Mouse (Mus musculus): ENCODE data around the gene 4930442H23Rik. TPM values are rescaled to one million over a fixed set of nuclear protein-coding genes. Genes with fewer than 3 reads are reported as not detected.

Gene 4930442H23Rik
- polyA plus RNA-seq, 1 experiment = not detected

GRCm38 (mm10) chr10:81184765-81185164 is 1.1 kb upstream of the 4930442H23Rik start:
- no peak for TF ChIP-seq GATA1 (IDR thresholded peaks at IDR 0.05; ENCODE audit: low read length)

GRCm38 (mm10) chr10:81182336-81183333 is 1.0 kb downstream of the 4930442H23Rik start, which contains the start of gene Dapk3:
Gene Dapk3 (plus strand): TSS chr10:81183005.
- TF ChIP-seq GATA1 (IDR thresholded peaks at IDR 0.05; ENCODE audit: low read length) = no peak

- TF ChIP-seq GATA1 (IDR thresholded peaks at IDR 0.05; ENCODE audit: low read length) = no peak
Observed at GRCm38 (mm10) chr10:81180946-81181345, 2.7 kb downstream of the 4930442H23Rik start.

DNA sequence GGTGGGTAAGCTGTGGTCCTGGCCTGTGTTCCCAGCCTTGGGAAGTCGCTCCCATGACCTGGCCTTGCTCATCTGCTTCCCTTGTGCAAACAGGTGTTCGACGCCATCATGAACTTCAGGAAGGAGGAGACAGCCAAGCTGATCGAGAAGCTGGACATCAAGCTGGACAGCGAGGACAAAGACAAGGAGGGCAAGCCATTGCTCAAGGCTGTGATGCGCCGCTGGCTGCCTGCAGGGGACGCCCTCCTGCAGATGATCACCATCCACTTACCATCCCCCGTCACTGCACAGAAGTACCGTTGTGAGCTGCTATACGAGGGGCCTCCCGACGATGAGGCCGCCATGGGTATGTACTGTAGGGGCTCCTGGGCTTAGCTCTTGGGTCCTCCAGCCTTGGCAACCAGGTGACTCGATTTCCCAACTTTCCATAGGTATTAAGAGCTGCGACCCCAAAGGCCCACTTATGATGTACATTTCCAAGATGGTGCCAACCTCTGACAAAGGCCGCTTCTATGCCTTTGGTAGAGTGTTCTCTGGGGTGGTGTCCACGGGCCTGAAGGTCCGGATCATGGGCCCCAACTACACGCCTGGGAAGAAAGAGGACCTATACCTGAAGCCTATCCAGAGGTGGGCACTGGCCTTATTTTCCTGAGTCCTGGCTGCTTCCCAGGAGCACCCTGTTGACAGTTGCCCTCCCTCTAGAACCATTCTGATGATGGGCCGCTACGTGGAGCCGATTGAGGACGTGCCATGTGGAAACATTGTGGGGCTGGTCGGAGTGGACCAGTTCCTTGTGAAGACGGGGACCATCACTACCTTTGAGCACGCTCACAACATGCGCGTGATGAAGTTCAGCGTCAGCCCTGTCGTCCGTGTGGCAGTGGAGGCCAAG is 4.0 kb downstream of the 4930442H23Rik start:
- no peak for TF ChIP-seq GATA1 (IDR thresholded peaks at IDR 0.05; ENCODE audit: low read length)

DNA sequence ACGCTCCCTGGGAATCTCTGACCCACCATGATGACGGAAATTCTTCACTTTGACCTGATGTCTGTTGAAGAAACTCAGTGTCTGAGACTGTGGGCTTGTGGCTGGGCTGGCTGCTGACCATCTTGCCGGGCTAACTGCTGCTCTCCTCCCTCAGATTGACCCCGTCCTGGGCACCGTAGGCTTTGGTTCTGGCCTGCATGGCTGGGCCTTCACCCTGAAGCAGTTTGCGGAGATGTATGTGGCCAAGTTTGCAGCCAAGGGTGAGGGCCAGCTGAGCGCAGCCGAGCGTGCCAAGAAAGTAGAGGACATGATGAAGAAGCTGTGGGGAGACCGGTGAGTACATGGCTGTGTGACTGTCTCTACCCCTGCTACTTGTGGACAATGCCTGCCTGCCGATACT is 4.7 kb downstream of the 4930442H23Rik start:
- TF ChIP-seq GATA1 (IDR thresholded peaks at IDR 0.05; ENCODE audit: low read length) = no peak

- TF ChIP-seq GATA1 (IDR thresholded peaks at IDR 0.05; ENCODE audit: low read length) = no peak
Observed at GRCm38 (mm10) chr10:81177958-81178712, 5.5 kb downstream of the 4930442H23Rik start.

- TF ChIP-seq GATA1 (IDR thresholded peaks at IDR 0.05; ENCODE audit: low read length) = no peak
Observed at GRCm38 (mm10) chr10:81177491-81177925, 6.1 kb downstream of the 4930442H23Rik start.

DNA sequence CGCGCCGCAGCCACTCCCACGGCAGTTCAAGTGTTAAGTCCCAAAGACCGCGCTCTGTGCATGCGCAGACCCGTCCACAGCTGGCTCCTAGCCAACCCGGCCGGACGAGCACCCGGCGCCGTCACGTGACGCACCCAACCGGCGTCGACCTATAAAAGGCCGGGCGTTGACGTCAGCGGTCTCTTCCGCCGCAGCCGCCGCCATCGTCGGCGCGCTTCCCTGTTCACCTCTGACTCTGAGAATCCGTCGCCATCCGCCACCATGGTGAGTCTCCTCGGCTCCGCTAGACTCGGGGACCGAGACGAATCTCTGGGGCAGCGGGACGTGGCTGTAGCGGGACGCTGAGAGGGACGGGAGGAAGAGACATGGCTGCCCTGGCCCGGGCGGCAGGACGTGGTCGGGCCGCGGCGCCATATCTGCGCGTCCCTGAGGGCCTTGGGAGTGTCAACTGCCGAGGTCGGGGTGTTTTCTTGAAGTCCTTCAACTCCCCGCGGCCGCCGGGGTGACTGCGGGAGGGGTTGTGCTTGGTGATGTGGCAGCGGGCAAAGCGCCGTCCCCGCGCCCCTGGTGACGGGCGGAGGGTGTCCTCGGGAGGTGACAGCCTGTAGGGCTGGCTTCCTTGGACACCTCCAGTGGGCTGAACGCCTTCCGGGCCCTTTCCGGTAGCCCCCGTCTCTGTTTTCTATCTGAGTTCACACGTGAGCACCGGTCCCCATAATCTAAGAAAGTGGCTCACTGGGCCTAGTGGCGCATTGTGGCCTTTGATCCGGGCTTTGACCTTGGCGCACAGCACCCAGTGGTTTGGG is 7.0 kb downstream of the 4930442H23Rik start, which contains the start of gene Eef2:
Gene Eef2 (plus strand): TSS at position 166 of the 806 bp plus-strand sequence.
- TF ChIP-seq GATA1 (IDR thresholded peaks at IDR 0.05; ENCODE audit: low read length) = no peak

DNA sequence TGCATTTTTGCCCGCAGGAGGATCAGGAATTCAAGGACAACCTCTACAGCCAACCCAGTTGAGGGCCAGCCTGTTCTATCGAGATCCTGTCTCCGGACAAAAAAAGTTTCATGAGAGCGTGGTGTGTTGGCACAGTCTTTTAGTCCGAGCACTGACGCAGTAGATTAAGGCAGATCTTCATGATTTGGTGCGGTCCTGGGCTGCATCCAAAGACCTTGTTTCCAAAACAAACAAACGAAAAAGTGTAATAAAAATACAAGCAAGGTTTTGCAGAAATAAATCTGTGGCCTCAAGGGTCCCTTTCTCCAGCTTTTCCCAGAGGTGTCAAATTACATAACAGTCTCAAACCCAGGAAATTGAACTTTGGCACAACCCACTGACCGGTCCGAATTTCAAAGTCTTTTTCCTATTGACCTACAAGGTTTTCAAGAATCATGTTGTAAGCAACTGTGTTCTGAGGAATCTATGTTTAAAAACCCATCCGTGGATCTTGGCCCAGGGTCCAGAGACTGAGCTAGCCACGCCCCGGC is 7.6 kb downstream of the 4930442H23Rik start:
- no peak for TF ChIP-seq GATA1 (IDR thresholded peaks at IDR 0.05; ENCODE audit: low read length)

DNA sequence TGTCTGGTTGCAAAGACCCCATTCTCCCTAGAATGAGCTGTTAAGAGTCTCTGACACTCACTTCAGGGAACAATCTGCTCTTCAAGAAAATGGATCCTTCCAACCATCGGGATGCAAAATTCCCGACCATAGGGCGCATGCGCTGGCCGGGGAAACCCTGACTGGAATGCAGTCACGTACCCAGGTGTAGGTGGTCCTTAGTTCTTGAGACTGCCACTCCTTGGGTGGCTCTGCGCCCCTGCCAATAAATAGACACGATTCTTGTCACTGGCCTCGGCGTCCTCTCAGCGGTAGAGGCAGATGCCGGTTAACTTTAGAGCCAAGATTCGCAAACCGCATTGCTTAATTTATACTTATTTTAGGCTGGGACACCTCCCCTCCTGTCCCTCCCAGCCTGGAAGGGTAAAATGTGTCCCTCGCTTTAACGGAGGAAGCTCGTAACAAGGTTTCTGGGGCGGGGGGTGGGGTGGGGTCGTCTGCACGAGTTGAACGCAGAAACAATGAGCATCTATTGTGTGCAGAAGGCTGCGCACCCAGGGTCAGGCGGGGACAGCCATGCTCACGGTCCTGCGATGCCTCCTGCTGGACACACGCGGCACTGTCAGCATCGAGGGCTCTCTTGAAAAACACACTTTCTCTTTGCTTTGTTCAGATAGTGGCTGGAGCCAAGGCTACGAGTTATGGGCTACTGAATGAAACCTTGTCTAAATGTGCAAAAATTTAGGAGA is 8.9 kb downstream of the 4930442H23Rik start:
- TF ChIP-seq GATA1 (IDR thresholded peaks at IDR 0.05; ENCODE audit: low read length) = no peak

DNA sequence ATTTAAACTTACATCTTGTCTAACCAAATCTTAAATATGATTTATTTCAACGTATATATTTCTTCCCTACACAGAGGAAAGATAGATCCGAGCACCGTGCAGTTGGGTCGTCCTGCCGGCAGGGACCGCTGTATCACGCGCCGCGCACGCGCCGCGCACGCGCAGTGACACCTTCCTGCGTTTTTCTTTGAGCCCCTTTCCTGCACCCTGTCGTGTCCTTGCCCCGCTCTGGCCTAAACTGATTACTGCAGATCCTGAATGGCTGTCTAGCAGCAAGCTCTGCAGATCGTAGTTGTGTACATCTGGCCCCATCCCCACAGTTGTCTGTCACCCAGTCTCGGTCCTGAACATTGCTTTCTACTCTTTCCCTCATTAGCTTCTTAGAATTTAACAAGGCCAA is 10.5 kb downstream of the 4930442H23Rik start:
- no peak for TF ChIP-seq GATA1 (IDR thresholded peaks at IDR 0.05; ENCODE audit: low read length)

DNA sequence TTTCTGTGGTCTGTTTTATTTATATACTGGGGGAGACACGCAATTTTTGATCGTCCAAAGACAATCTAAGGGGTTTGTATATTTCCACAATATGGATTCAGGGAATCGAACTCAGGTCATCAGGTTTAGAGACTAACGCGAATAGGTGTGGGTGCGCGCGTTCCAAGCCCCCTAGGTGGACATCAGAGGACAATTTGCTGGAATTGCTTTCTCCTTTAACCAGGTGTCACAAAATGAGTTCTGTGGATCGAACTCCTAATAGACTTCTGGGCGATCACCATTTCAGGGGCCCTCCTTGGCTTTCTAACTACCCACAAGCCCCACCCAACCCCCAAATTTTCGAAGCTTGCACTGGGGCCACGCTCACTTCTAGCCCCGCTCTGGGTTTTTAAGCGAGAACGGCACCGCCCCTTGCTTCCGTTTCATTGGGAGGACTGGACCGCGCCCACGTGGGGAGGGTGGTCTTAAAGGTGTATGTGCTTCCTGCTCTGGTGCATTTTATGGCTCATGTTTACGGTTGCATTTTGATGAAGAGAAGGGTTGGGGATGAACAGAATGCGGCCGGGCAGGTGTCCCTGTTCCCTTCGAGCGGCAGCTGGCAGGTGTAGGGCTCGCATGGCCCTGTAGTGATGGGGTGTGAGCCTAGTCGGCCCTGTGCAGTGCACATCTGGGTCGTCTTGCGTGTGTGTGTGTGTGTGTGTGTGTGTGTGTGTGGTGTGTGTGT is 15.0 kb downstream of the 4930442H23Rik start:
- no peak for TF ChIP-seq GATA1 (IDR thresholded peaks at IDR 0.05; ENCODE audit: low read length)

DNA sequence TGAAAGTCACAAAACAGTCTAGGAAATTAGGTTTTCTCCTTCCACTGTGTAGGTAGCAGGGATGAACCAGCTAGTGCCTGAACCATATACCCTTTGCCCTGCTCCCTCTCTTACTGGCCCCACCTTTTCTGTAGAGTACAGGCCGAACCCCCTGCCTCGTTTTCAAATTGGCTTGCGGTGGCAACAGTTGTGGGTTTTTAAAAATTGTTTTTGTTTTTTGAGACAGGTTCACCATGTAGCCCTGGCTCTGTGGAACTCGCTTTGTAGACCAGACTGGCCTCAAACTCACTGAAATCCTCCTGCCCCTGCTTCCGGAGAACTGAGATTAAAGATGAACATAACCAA is 15.6 kb downstream of the 4930442H23Rik start:
- no peak for TF ChIP-seq GATA1 (IDR thresholded peaks at IDR 0.05; ENCODE audit: low read length)

Data from G1E-ER4 (cell line).